Mouse (Mus musculus) adrenal gland, adult 18-20 months (tissue): Measurements from ENCODE around the gene Scamp3. TPM values are rescaled to one million over a fixed set of nuclear protein-coding genes. Genes with fewer than 3 reads are reported as not detected.
A peak's percentile ranks its signal among the peaks of the same experiment; 100 is the strongest.
"Not testable (repeated sequence)": the region's sequence is repeated elsewhere in the genome, so short reads cannot be mapped to it uniquely, and the experiment has no call there.

Experiments used
- DNase-seq, 2 experiments: peaks; one replicate each; pipeline ENCODE4 v3.0.0; 2021 to 2022; ENCODE audit warnings: low spot score in 2 of 2
- total RNA-seq, 2 experiments: library from RNA; stranded (reverse); gene quantifications; 1 replicate in 1 of 2; 2 replicates in 1 of 2; pipeline ENCODE4 v1.2.3; 2021

Gene Scamp3
- total RNA-seq, 2 experiments from 2014 or later = 72.1 to 87.0 TPM

DNA sequence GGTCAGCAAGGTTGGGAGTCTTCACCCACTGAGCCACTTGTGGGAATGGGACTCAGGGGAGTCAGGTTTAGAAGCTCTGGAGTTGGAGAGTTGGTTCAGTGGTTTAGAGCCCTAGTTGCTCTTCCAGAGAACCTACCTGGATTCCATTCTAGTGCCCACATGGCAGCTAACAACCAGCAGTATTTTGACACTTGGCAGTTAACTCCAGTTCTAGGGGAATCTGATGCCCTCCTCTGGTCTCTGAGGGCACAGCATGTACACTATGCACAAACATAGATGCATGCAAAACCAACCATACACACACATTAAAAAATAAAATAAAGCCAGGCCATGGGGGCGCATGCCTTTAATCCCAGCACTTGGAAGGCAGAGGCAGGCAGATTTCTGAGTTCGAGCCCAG, 16.6 kb downstream of the Scamp3 start:
- DNase-seq = no peak

DNA sequence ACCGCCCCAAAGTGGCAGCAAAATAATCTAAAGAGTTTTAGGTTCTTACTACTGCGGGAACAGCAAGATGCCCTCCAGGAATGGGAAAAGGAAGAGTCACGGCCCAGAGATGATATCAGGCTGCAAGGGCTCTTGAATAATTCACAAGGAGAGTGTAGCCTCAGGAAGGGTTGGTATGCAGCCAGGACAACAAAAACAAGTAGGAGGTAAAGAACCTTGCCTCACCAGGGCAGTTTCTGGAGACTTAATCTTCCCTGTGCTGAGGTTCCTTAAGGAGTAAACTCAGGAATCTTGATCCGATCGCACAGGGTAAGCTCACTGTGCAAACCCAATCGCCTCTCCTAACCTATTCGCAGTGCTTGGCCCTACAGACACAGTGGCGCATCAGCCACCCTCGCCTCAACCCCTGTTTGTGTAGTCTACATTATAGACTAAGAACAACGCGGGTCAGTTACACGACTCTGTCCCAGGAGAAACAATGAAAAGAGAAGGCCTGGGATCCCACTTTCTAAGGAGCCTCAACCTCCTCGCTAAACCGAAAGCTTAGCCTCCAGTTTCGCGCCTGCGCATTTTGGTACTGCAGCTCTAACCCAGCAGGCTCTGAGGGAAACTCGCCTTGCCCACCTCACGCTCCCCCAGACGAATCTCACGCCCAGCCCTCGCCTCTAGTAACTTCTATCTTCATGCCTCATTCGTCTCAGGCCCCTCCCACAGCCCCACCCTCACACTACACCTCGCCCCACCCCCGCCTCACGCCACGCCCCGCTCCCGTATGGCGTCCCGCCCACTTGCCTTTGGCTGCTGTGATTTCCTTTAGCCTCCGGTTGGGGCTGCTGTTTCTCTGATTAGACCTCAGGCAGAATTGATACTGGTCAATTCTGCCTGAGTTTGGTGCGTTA, 19.0 kb downstream of the Scamp3 start:
- DNase-seq = peak; percentile 73 to 75

DNA sequence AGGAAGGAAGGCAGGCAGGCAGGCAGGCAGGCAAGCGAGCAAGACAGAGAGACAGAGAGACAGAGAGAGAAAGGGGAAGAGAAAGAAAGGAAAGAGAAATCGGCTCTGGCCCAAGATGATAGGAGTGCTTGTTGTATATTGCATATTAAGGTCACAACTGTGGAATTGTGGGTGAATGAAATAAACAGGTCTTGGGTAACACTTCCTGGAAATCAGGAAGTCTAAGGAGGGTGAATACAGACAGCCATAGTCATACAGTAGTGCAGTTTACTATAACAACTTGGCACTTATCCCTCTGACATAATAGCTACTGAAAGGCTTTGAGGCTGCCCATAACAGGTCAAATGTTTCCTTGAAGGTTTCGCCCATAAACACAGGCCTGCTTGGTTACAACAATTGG, 22.6 kb downstream of the Scamp3 start:
- no peak for DNase-seq

DNA sequence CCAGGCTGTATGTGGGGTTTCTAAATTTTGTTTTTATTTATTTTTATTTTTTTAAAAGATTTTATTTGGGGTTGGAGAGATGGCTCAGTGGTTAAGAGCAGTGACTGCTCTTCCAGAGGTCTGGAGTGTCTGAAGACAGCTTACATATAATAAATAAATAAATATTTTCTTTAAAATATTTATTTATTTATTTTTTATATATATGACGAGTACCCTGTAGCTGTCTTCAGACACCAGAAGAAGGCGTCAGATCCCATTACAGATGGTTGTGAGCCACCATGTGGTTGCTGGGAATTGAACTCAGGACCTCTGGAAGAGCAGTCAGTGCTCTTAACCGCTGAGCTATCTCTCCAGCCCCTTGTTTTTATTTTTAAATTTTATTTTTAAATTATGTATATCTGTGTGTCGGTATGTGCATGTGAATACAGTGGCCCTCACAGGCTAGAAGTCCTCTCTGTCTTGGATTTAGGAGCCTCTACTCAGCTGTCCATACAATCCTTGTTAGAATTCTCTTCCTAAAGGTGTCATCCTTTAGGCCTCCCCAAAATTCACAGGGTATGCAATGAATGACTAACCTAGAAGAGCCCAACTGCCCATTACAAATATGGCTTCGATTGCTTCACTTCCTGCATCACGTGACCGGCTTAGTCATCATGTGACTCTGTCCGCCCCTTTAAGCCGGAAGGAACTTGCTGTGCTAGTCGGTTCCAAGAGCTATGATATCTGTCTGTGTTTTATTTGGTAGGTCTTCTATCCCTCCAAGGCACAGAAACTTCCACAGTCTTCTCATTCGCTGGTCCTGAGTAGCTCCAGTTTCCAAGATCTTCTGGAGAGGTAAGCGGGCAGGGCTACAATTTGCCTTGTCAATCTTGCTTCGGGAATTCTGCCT, 25.2 kb downstream of the Scamp3 start, which contains the start of gene Gba:
TSS of gene Gba (plus strand) at position 676 of the 889 bp plus-strand sequence.
- peak; percentile 89 to 91 for DNase-seq

DNA sequence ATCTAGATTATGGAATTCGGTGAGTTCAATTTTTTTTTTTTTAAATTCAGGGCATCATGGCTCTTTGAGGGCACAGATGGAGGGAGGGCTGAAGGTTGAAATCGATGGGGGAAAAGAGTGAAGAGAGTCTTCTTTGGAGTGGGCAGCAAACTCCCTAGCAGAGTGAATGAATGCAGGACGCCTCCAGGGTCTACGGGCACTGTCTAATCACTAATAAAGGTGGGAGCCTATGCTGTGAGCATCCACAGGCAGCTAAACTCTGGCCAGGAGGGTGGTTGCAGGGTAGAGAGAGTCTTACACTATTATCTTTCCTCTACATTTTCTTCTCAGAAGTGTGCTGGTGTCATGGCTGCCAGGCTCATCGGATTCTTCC, 25.9 kb downstream of the Scamp3 start:
- DNase-seq = no peak

DNA sequence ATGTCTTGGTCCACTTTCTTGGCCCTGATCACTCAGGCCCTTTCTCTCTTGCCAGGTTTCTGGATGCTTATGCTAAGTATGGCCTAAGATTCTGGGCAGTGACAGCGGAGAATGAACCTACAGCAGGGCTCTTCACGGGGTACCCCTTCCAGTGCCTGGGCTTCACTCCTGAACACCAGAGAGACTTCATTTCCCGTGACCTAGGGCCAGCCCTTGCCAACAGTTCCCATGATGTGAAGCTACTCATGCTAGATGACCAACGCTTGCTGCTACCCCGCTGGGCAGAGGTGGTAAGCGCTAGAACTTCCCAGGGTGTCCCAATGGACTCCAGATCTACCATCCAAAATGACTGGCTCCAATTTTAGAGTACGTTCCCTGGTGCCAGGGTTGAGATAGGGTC, 28.8 kb downstream of the Scamp3 start:
- DNase-seq = no peak

DNA sequence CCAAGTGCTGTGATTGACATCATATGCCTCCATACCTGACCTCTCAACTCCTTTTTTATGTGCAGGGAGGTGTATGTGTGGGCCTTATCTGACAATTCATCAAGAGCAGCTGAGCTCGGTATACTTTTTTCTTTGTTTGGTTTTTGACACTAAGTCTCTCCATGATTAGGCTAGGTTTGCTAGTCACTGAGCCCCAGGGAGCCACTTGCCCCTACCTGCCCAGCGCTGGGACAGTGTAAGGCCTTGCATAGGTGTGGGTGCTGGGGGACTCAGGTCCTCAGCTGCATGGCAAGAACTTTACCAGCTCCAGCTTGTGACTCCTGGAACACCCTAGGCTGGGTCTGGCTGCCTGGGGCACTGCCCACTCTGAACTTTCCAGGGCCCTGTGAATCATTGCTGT, 29.4 kb downstream of the Scamp3 start:
- no peak for DNase-seq

DNA sequence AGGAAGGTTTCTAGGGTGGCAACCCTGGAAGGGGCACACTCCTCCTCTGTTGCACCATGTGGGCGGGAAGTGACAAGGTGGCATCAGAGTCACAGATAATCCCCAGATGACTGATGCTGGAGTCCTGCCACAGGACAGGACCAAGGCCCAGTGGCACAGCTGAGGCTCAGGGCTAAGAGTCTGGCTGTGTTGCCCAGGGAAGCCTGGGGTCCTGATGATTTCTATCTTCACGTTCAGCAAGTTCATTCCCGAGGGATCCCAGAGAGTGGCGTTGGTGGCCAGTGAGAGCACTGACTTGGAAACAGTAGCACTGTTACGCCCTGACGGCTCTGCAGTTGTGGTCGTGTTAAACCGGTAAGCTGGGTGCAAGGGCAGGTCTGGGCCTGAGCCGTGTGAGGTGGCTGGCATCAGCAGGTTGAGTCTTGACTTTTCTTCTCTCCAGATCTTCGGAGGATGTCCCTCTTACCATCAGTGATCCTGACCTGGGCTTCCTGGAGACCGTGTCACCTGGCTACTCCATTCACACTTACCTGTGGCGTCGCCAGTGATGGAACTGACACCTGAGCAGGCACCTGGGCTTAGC, 30.9 kb downstream of the Scamp3 start:
- DNase-seq = no peak

DNA sequence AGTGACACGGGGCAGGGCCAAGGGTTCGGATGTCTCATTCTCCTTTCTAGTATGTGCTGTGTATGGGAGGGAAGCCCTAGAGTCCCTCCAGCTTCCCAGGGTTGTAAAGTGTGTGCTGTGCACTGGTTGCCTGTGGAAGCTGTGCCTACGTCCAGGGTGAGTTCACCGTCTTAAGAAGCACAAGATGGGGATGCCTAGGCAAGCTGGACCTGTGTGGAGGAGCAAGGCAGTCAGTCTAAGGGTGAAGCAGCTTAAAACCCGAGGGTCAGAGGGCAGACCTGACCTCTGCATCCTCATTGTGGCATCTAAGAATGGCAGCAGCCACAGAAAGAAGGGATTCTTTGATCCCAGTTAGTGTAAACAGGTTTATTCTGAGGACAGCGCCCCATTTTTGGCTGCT, 31.5 kb downstream of the Scamp3 start:
- no peak for DNase-seq

DNA sequence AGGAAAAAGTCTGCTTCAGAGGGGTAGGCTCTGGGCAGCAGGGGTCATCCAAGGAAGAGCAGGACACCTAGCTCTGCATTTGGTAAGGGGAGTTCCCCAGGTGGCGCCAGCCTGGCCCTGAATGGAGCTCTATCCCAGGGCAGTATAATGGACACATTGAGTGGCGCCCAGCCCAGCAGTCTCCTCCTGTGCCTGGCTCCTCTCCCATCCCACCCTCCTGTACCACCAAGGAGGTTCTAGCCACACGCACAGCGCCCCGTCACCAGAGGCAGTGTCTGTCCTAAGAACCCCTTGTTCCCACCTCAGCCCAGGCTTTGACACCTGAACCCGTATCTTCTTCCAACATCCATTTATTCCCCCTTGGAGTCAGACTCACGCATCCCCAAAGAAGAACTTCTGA, 32.5 kb downstream of the Scamp3 start:
- no peak for DNase-seq

DNA sequence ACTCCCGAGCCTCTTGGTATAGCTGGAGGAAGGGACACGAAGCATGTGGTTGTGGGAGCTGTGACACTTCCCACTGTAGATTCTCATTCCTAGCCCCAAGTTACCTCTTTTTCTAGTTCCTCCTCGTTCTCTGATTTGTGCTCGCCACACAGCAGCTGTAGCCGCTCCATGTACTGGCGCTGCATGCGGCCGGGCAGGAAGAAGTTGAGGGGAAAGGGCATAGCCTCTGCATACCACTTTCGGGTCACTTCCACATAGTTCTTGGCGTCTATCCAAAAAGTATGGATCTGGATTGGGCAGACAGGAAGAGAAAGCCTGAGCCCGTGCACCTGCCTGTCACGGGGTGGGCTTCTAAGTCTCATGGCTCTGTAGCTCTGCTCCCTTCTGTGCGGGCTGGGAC, 32.9 kb downstream of the Scamp3 start:
- DNase-seq = no peak

DNA sequence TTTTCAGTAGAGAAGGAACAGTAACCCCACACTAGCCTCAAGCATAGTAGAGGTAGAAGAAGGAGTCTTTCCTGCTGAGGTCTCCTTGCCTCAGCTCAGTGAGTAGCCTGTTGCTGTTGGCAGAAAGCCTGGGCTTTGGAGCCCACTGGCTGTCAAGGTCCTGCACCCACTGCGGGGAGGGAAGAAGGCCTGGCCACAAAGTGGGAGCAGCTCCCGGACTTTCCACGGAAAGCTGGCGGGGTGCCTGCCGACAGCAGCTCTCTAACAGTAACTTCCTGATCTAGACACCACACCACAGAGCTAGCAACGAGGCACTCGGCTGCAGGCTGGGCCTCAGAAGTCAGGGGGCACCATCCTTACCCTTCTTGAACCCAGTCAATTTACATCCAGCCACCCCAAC, 33.5 kb downstream of the Scamp3 start:
- no peak for DNase-seq

DNA sequence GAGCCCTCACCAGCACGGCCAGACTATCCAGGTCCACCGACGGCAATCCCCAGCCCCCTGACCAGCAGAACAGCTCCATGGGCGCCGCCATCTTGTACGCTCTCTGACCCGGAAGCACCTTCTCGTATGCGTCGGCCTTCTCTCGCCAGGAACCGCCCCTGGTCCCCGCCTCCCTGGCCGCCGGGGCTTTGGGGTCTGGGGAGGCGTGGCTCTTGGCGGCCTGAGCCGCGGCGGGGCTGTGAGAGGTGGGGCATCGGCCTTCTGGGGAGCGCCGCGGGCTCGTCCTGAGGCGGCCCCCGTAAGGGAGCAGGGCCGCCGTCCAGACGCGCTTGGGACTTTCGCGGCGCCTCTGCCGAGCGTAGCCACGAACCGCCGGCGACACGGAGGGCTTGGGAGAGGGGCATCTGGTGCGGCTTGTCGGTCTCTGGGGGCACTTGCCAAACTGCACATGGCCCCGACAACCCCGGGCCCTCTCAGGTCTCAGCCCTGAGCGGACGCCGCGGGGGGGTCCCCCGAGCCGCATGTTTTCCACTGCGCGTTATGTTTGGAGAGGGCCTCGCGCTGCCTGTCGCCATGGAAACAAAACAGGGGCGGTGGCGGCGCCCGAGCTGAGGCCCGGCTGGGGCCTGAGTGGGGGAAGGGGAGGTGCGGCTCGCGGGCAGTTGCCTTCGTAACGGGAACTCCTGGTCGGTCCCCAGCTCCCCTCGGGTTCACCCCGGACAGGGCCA, 36.7 kb downstream of the Scamp3 start:
- DNase-seq = peak; percentile 87 to 90

DNA sequence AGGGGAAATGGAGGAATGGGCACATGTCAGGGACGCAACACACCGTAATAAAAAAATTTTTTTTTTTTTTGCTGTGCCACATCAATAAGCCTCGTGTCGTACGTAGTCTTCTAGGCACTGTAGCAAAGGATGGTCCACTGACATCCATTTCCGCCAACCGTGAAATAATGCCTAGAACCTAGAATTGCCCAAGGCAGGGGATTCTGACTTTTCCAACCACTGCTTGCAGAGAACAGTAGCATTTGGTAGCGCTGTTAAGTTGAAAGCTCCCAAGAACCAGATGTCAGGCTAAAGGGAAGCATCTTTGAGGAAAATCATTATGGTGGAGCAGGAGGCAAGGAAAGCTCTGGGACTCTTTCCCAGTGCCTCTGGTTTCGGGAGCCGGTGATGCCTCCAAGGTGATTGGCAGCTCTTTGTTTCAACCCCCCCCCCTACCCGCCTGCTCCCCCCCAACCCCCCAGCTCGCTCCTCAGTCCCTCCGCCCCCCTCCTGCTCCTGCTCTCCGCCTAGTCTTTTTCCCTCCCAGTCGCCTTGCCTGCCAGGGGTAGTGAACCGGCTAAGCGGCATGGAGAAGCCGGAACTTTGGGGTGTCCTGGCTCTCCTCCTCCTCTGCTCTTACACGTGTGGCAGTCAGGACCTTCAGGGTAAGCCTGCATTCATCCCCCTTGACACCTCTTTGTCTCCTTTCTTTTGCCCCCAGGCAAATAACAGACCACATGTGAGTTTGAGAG, 37.6 kb downstream of the Scamp3 start, which contains the start of gene Thbs3:
TSS of gene Thbs3 (plus strand) at position 500 of the 731 bp plus-strand sequence.
- no peak for DNase-seq

DNA sequence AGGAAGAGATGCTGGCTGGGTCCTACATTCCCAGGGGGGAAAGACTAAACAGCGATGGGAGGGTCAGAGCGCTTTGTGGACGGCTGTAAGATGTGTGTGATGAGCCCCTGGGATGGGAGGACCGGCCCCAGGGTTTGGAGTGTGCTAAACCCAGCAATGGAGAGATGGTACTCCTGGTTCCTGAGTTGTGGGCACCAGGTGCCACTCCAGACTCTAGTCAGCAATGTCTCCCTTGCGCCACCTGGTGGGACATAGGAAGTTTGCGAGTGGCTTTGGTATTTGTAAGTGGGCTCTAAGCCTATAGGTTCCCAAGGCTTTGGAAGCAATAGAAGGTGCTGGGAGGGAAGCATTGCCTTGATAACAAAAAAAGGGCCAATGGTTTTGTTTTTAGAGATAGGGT, 38.6 kb downstream of the Scamp3 start:
- peak; percentile 73 to 81 for DNase-seq

DNA sequence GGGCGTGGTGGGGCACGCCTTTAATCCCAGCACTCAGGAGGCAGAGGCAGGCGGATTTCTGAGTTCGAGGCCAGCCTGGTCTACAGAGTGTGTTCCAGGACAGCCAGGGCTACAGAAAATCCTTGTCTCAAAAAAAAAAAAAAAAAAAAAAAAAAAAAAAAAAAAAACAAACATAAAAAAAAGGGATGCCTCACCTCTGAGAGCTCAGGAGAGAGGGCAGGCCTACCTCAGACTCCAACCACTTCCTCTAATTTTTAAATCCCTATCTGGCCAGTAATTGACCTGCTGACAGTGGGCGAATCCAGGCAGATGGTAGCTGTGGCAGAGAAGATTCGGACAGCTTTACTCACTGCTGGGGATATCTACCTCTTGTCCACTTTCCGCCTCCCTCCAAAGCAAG, 39.1 kb downstream of the Scamp3 start:
- DNase-seq = not testable (repeated sequence)

DNA sequence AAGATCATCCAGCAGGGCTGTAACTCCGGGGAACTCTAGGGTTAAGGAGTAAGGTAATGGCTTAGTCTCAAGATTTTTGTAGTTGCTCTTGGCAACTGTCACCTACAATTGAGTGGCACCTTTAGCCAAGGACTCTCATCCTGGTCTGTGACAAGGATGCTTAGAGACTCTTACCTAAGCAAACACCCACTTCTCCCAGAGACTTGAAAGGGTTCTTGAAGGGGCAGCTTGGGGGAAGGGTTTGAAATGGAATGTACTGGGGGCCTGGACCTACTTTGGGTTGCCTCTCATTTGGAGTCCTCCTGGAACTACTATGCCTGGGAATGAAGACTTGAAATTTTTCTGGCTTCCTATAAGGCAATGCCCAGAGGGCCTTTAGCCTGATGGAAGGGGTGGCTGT, 41.0 kb downstream of the Scamp3 start:
- DNase-seq = no peak

DNA sequence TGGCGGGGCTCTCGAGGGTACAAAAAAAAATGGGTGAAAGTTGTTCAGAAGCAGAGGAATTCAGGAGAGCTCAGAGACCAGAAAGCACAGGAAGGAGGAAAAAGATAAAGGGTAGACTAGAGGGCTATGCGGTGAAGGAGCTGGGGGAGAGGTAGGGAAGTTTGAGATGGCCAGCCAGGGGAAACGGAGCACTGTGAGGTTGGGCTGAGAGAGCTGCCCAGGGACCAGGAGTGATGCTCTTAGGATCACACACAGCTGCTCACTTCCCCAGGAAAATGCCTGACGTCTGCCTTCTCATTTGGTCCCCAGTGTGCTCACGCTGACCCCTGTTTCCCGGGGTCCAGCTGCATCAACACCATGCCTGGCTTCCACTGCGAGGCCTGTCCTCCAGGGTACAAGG, 42.3 kb downstream of the Scamp3 start:
- no peak for DNase-seq

DNA sequence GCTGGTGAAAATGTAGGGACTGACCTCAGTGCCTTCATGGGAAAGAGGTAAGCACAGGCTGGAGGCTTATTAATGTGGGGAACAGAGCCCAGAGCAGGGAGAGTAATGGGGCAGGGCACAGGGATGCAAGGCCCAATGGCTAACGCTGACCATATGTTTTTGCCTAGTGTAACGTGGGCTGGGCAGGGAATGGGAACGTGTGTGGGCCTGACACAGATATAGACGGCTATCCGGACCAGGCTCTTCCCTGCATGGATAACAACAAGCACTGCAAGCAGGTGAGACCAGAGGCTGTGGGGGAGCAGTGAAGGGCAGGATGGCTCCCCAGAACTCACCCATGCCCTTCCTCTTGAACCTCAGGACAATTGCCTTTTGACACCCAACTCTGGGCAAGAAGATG, 43.9 kb downstream of the Scamp3 start:
- no peak for DNase-seq

DNA sequence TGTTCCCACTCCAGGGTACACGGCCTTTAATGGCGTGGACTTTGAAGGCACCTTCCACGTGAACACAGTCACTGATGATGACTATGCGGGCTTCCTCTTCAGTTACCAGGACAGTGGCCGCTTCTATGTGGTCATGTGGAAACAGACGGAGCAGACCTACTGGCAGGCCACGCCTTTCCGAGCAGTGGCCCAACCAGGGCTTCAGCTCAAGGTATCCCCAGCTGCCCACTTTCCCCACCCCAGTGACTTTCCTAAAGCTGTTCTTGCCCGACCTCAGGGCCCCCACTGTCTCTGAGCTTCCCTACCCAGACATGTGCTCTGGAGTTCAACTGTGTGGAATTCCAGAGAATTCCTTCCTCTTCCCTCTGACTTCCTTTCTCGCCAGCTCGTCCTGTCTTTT, 47.5 kb downstream of the Scamp3 start:
- DNase-seq = no peak
